Mouse (Mus musculus) ovary, adult 2 months (tissue): Measurements from ENCODE around the gene Hoxb4. TPM values are rescaled to one million over a fixed set of nuclear protein-coding genes. Genes with fewer than 3 reads are reported as not detected.

Source experiments
- polyA plus RNA-seq: library from polyadenylated mRNA; depleted of rRNA; stranded (reverse); fragments of >200 nt; gene quantifications from 2 replicates; pipeline ENCODE4 v1.2.3, GENCODE M21; 2012; rRNA removed

Gene Hoxb4
- polyA plus RNA-seq = 5.0 and 6.5 TPM in 2 replicates

DNA sequence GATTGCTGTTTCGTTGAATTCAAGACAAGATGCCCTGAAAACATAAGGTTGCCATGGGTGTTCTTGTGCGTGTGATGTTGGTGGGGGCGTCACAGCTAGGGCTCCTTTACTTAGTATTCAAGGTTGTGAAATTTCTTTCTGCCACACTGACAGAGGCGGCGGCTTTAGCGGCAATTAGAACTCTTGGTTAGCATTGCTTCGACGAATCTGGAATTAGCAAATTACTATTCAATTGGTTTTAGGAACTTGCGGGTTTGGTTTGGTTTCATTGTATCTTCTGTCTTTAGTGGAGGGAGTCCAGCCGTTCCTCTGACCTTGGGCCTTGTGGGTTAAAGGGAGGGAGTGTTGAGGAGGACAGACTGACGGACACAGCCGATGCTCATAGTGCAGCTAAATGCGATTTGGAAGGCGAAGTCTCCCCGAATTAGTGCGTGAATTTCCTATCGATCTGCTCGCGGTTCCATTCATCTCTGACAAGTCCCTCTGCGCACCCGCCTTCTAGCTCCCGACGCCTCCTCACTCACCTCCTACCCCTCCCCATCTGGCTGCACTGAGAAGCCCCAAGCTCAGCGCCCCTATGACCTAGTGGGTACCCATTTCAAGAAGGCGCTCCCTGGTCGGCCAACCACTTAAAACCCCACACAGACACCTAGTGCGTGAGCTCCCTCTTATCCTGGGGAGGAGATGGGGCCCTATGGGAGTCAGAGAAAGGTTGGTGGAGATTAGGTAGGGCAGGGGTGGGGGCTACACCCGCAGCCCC, at the start of gene Hoxb4:
TSS of gene Hoxb4 (plus strand) at position 660 of the 760 bp plus-strand sequence.

DNA sequence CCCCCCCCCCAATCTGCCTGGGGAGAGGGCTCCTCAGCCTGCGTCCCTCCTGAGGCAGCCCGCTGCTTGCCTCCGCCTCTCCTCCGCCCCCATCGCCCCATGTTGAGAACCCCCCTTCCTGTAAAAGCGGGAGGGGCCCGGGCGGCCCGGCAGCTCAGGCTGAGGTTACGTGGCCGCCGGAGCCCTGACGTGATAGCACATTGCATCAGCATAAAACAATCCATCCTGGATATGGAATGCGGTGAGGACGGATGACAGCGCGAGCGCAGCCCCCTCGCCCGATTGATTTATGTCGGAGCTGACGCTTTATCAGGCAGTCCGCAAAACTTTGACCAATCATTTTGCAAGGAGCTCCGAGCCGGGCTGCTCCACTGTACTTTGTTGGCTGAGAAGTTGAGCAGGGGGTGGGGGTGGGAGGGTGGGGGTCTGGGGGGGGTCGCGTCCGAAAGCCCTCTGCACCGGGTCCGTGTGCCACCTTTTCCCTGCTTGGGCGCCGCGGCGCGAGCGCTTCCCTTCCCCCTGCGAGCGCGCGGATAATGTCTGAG, 47.0 kb upstream of the Hoxb4 start, which contains the start of gene Hoxb9:
TSS of gene Hoxb9 (plus strand) at position 462 of the 545 bp plus-strand sequence.

DNA sequence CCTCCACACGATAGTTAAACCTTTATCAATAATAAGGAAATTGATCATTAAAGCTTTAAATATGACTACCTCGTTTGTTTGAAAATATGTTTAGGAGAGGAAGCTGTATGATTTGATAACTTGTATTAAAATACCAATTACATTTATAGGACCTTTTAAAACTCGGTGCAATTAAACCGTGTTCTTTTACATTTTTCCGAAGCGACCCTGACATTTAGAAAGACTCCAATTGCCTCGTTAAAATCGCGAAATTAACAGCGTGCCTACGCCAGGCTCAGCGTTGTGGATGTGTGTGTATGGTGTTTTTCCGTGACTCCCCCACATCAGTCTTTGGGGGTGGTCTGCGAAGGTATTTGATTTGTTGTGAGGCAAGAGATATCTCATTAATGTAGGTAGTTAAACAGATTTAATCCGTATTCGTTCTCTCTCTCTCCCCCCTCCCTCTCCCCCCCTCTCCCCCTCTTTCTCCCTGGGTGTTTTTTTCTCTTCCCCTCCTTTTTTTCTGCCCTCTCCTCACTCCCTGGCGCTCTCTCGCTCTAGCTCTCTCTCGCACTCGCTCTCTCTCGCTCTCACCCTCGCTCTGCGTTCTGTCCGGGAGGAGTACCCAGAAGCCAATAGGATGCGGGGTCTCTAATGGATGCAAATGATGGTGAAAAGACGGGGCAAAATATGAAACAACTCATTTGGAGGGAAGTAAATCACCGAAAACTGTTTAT, 36.1 kb upstream of the Hoxb4 start, which contains the start of gene Hoxb8:
TSS of gene Hoxb8 (plus strand) at position 51 of the 716 bp plus-strand sequence.

GRCm38 (mm10) chr11:96285771-96286738, 32.0 kb upstream of the Hoxb4 start, which contains the start of gene Hoxb7:
Gene Hoxb7 (plus strand): TSS chr11:96286623.

DNA sequence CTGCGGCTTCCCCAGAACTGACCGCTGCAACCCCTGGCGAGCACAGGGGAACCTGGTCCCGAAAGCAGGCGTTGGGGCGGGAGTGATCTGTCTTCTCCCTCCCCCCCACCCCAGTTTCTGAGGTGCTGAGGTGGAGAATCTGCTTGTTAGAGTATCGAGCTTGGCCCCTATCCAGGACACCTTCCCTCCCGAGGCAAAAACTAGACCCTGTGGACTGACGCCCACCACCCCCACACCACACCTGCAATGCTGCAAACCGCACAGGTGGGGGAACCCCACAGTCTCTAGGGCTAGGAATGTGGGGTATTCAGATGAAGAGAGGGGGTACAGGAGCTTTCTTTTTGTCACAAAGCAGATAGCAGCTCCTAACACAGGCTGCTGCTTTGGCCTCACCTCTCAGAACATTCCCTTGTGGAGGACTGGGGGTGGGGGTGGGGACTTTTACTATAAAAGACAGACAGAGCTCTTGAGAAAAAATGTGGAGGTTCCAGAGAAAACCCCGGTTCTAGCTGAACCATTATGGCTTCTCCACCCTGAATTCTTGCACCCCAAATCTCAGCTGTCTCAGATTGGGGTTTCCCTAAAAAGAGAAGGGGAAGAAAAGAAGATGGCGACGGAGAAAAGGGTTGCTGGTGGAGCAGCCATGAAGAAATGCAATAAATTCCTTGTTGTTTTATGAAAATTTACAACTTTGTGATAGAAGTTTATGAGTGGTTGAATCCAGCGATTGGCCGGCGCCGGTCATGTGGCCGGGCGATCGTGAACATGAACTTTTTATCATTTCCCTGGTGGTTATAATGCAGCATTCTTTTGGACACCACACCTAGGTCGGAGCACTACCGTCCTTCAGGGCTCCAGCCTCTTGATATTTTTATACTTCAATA, 26.1 kb upstream of the Hoxb4 start, which contains the start of gene Hoxb6:
TSS of gene Hoxb6 (plus strand) at position 796 of the 884 bp plus-strand sequence.

DNA sequence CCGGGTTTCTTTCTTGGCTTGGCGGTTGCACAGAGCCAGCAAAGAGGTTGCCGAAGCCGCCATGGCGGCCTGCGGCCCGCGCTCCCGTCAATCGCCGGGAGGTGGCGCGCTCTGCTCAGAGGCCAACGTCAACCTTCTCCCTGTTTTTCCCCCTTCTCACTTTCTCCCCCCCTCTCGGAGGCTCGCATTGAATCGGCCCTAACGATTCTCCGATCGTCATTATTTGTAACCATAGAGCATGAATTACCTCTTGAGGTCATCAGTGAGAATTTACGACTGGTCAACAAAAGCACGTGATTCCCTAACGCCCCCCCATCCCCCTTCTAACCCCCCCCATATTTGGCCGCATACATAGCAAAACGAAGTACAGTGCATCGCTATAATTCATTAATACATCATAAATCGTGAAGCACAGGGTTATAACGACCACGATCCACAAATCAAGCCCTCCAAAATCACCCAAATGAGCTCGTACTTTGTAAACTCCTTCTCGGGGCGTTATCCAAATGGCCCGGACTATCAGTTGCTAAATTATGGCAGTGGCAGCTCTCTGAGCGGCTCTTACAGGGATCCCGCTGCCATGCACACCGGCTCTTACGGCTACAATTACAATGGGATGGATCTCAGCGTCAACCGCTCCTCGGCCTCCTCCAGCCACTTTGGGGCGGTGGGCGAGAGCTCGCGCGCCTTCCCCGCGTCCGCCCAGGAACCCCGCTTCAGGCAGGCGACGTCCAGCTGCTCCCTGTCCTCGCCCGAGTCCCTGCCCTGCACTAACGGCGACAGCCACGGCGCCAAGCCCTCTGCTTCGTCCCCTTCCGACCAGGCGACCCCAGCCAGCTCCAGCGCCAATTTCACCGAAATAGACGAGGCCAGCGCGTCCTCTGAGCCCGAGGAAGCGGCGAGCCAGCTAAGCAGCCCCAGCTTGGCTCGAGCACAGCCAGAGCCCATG, 14.6 kb upstream of the Hoxb4 start, which contains the start of gene Hoxb5:
TSS of gene Hoxb5 (plus strand) at position 186 of the 949 bp plus-strand sequence.

GRCm38 (mm10) chr11:96323154-96323553, 5.1 kb downstream of the Hoxb4 start, which contains the start of gene Hoxb3:
Gene Hoxb3 (plus strand): TSS chr11:96323326.

GRCm38 (mm10) chr11:96350341-96350624, 32.2 kb downstream of the Hoxb4 start, which contains the start of gene Hoxb2:
Gene Hoxb2 (plus strand): TSS chr11:96350525.

GRCm38 (mm10) chr11:96365441-96366091, 47.5 kb downstream of the Hoxb4 start, which contains the start of gene Hoxb1:
Gene Hoxb1 (plus strand): TSS chr11:96365752.

Other genes with a start within 250 kb of the Hoxb4 start
- 450 and 554 TPM in 2 replicates for gene Atp5g1, start 242.6 kb upstream of the Hoxb4 start, polyA plus RNA-seq
- gene Calcoco2, start 206.3 kb upstream of the Hoxb4 start, polyA plus RNA-seq = 0.13 TPM in 1 of 2 replicates, not detected in the other
- 1.2 and 1.7 TPM in 2 replicates for gene Ttll6, start 184.5 kb upstream of the Hoxb4 start, polyA plus RNA-seq
- not detected in 2 replicates for gene Hoxb13, start 124.0 kb upstream of the Hoxb4 start, polyA plus RNA-seq
- gene Hoxb9, start 46.8 kb upstream of the Hoxb4 start, polyA plus RNA-seq = 3.0 and 3.3 TPM in 2 replicates
- 40.2 and 48.4 TPM in 2 replicates for gene Hoxb8, start 36.4 kb upstream of the Hoxb4 start, polyA plus RNA-seq
- 6.5 and 8.1 TPM in 2 replicates for gene Hoxb7, start 31.6 kb upstream of the Hoxb4 start, polyA plus RNA-seq
- 33.9 and 44.1 TPM in 2 replicates for gene Hoxb6, start 25.8 kb upstream of the Hoxb4 start, polyA plus RNA-seq
- gene Hoxb5, start 14.9 kb upstream of the Hoxb4 start, polyA plus RNA-seq = 7.6 and 8.0 TPM in 2 replicates
- 15.2 and 16.2 TPM in 2 replicates for gene Hoxb3, start 5.1 kb downstream of the Hoxb4 start, polyA plus RNA-seq
- 18.4 and 31.6 TPM in 2 replicates for gene Hoxb2, start 32.3 kb downstream of the Hoxb4 start, polyA plus RNA-seq
- not detected in 2 replicates for gene Hoxb1, start 47.5 kb downstream of the Hoxb4 start, polyA plus RNA-seq
- gene Skap1, start 146.3 kb downstream of the Hoxb4 start, polyA plus RNA-seq = 1.6 and 1.9 TPM in 2 replicates